Mouse (Mus musculus) ES-Bruce4 (cell line): ENCODE results near the gene Cdh23.

Experiments
- CTCF ChIP-seq: IDR thresholded peaks from one replicate; pipeline ENCODE4 v1.8.1; 2011; ENCODE audit warnings: low read depth, low read length
- EP300 ChIP-seq: IDR thresholded peaks from 2 replicates; pipeline ENCODE4 v1.6.1; 2011; ENCODE audit warnings: low read depth, low read length; ENCODE audit not compliant: insufficient read depth
- POLR2A ChIP-seq: IDR thresholded peaks from one replicate; pipeline ENCODE4 v1.8.1; 2011; ENCODE audit warnings: low read length; ENCODE audit not compliant: insufficient read depth

DNA sequence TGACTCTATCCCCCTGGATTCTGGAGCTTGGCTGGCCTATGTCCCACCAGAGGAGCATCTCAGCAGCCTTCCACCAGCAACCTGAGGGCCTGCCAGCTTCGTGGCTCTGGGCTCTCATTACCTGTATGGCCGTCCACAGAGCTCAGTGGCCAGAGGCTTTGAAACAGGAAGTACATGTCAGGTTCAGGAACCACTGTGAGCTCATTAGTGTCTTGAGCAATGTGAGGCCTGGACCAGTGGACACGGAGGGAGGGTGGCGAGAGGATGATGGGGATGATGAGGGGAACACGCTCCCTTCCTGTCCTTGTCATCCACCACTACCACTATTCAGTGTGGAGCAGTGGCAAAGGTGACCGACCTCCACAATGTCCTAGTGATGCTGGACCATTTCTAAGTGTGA, 326.9 kb downstream of the Cdh23 start:
- no peak for TF ChIP-seq CTCF
- no peak for TF ChIP-seq POLR2A
- TF ChIP-seq EP300: no peak
